Mouse (Mus musculus): ENCODE results near the gene Olfr1419. TPM values are rescaled to one million over a fixed set of nuclear protein-coding genes. Genes with fewer than 3 reads are reported as not detected.

Olfr1419 gene
- polyA plus RNA-seq, 2 experiments: not detected

GRCm38 (mm10) chr19:11819143-11819700, 55.7 kb downstream of the Olfr1419 start, which contains the start of gene Stx3:
Gene Stx3, minus strand, starts transcription at chr19:11819403.
- H3K4me1 ChIP-seq (replicated peaks; ENCODE audit: control insufficient read depth in 2 of 2, insufficient read depth in 2 of 2, low read length in 1 of 2): peaks cover 0 to 4% of the 10 kb centered on the region in 2 experiments; a peak in 1 of 4 replicates
- DNase-seq (ENCODE audit: low read depth in 3 of 3, low spot score in 3 of 3) (no peak), ATAC-seq (ENCODE audit: insufficient read depth) (no peak)
- WGBS (ENCODE audit: insufficient replicate concordance): 2% methylated on average over 20 of the region's 20 CpGs
- no peaks in the 10 kb centered on the region for H3K9me3 ChIP-seq (ENCODE audit: control insufficient read depth, low read length)
- H3K36me3 ChIP-seq (replicated peaks; ENCODE audit: control insufficient read depth, insufficient read depth, low read depth): no peaks in the 10 kb centered on the region
- TF ChIP-seq CTCF (IDR thresholded peaks at IDR 0.05; ENCODE audit: low read depth): no peak
- no peak for TF ChIP-seq EP300 (IDR thresholded peaks at IDR 0.05; ENCODE audit: low read depth)
- peak within 1 kb of the TSS; percentile 24 to 55 for H3K4me3 ChIP-seq (ENCODE audit: insufficient read depth in 1 of 2, low read depth in 2 of 2, low read length in 2 of 2)
- peaks cover 43% of the 10 kb centered on the region for H3K27me3 ChIP-seq (ENCODE audit: control insufficient read depth, insufficient read depth, low read length)
- no peak within 1 kb of the TSS for H3K27ac ChIP-seq
- peak within 1 kb of the TSS; percentile 63 for H3K4me2 ChIP-seq (ENCODE audit: low read depth)
- no peak within 1 kb of the TSS for H3K9ac ChIP-seq (replicated peaks)

Small RNA genes lying within 50 kb of the gene (microRNA-seq; reads per million reads assigned to microRNA genes)
- gene Mir6994: 9.7 reads per million, percentile 20 among the genes with 10 or more reads in this experiment

Other genes with a start within 250 kb of the Olfr1419 start
- gene Ms4a3, start 234.3 kb downstream of the Olfr1419 start, polyA plus RNA-seq (2012; rRNA removed): 11.1 and 12.4 TPM in 2 replicates
- gene Ms4a3, start 234.3 kb downstream of the Olfr1419 start, polyA plus RNA-seq (2014; fragmentation: Nextera tagmentation; extraction: Ambion mirVana): 22.9 and 38.3 TPM in 2 replicates
- gene Oosp2, start 214.5 kb downstream of the Olfr1419 start, polyA plus RNA-seq (2012; rRNA removed): 0.17 and 0.36 TPM in 2 replicates
- 0.66 and 0.77 TPM in 2 replicates for gene Oosp2, start 214.5 kb downstream of the Olfr1419 start, polyA plus RNA-seq (2014; fragmentation: Nextera tagmentation; extraction: Ambion mirVana)
- 0.04 and 0.08 TPM in 2 replicates for gene Oosp1, start 184.0 kb downstream of the Olfr1419 start, polyA plus RNA-seq (2012; rRNA removed)
- gene Oosp1, start 184.0 kb downstream of the Olfr1419 start, polyA plus RNA-seq (2014; fragmentation: Nextera tagmentation; extraction: Ambion mirVana): 0.22 TPM in 1 of 2 replicates, not detected in the other
- gene Oosp3, start 178.1 kb downstream of the Olfr1419 start, polyA plus RNA-seq (2012; rRNA removed): not detected in 2 replicates
- gene Oosp3, start 178.1 kb downstream of the Olfr1419 start, polyA plus RNA-seq (2014; fragmentation: Nextera tagmentation; extraction: Ambion mirVana): not detected in 2 replicates
- 0.02 and 0.03 TPM in 2 replicates for gene Gif, start 127.6 kb downstream of the Olfr1419 start, polyA plus RNA-seq (2012; rRNA removed)
- 0.13 TPM in 1 of 2 replicates, not detected in the other for gene Gif, start 127.6 kb downstream of the Olfr1419 start, polyA plus RNA-seq (2014; fragmentation: Nextera tagmentation; extraction: Ambion mirVana)
- 14.0 and 27.7 TPM in 2 replicates for gene Mrpl16, start 104.7 kb downstream of the Olfr1419 start, polyA plus RNA-seq (2012; rRNA removed)
- 41.8 and 43.9 TPM in 2 replicates for gene Mrpl16, start 104.7 kb downstream of the Olfr1419 start, polyA plus RNA-seq (2014; fragmentation: Nextera tagmentation; extraction: Ambion mirVana)
- gene Stx3, start 55.7 kb downstream of the Olfr1419 start, polyA plus RNA-seq (2012; rRNA removed): 0.39 and 0.78 TPM in 2 replicates
- gene Stx3, start 55.7 kb downstream of the Olfr1419 start, polyA plus RNA-seq (2014; fragmentation: Nextera tagmentation; extraction: Ambion mirVana): 2.1 and 2.6 TPM in 2 replicates
- not detected in 2 replicates for gene Olfr1417, start 35.9 kb downstream of the Olfr1419 start, polyA plus RNA-seq (2012; rRNA removed)
- not detected in 2 replicates for gene Olfr1417, start 35.9 kb downstream of the Olfr1419 start, polyA plus RNA-seq (2014; fragmentation: Nextera tagmentation; extraction: Ambion mirVana)
- not detected in 2 replicates for gene Olfr1418, start 14.0 kb downstream of the Olfr1419 start, polyA plus RNA-seq (2012; rRNA removed)
- not detected in 2 replicates for gene Olfr1418, start 14.0 kb downstream of the Olfr1419 start, polyA plus RNA-seq (2014; fragmentation: Nextera tagmentation; extraction: Ambion mirVana)
- gene Olfr1420, start 11.5 kb upstream of the Olfr1419 start, polyA plus RNA-seq (2012; rRNA removed): not detected in 2 replicates
- not detected in 2 replicates for gene Olfr1420, start 11.5 kb upstream of the Olfr1419 start, polyA plus RNA-seq (2014; fragmentation: Nextera tagmentation; extraction: Ambion mirVana)
- gene Patl1, start 37.3 kb upstream of the Olfr1419 start, polyA plus RNA-seq (2012; rRNA removed): 8.0 and 8.7 TPM in 2 replicates
- gene Patl1, start 37.3 kb upstream of the Olfr1419 start, polyA plus RNA-seq (2014; fragmentation: Nextera tagmentation; extraction: Ambion mirVana): 6.0 and 7.1 TPM in 2 replicates
- gene Osbp, start 90.8 kb upstream of the Olfr1419 start, polyA plus RNA-seq (2012; rRNA removed): 8.2 and 11.7 TPM in 2 replicates
- 3.9 and 5.0 TPM in 2 replicates for gene Osbp, start 90.8 kb upstream of the Olfr1419 start, polyA plus RNA-seq (2014; fragmentation: Nextera tagmentation; extraction: Ambion mirVana)
- gene Olfr1423, start 166.2 kb upstream of the Olfr1419 start, polyA plus RNA-seq (2012; rRNA removed): not detected in 2 replicates
- not detected in 2 replicates for gene Olfr1423, start 166.2 kb upstream of the Olfr1419 start, polyA plus RNA-seq (2014; fragmentation: Nextera tagmentation; extraction: Ambion mirVana)
- gene Olfr1424, start 187.6 kb upstream of the Olfr1419 start, polyA plus RNA-seq (2012; rRNA removed): not detected in 2 replicates
- gene Olfr1424, start 187.6 kb upstream of the Olfr1419 start, polyA plus RNA-seq (2014; fragmentation: Nextera tagmentation; extraction: Ambion mirVana): not detected in 2 replicates
- not detected in 2 replicates for gene Olfr1425, start 202.6 kb upstream of the Olfr1419 start, polyA plus RNA-seq (2012; rRNA removed)
- gene Olfr1425, start 202.6 kb upstream of the Olfr1419 start, polyA plus RNA-seq (2014; fragmentation: Nextera tagmentation; extraction: Ambion mirVana): not detected in 2 replicates
- not detected in 2 replicates for gene Olfr1426, start 216.9 kb upstream of the Olfr1419 start, polyA plus RNA-seq (2012; rRNA removed)
- not detected in 2 replicates for gene Olfr1426, start 216.9 kb upstream of the Olfr1419 start, polyA plus RNA-seq (2014; fragmentation: Nextera tagmentation; extraction: Ambion mirVana)
- gene Olfr1427, start 228.2 kb upstream of the Olfr1419 start, polyA plus RNA-seq (2012; rRNA removed): not detected in 2 replicates
- not detected in 2 replicates for gene Olfr1427, start 228.2 kb upstream of the Olfr1419 start, polyA plus RNA-seq (2014; fragmentation: Nextera tagmentation; extraction: Ambion mirVana)
- not detected in 2 replicates for gene Olfr1428, start 240.8 kb upstream of the Olfr1419 start, polyA plus RNA-seq (2012; rRNA removed)
- gene Olfr1428, start 240.8 kb upstream of the Olfr1419 start, polyA plus RNA-seq (2014; fragmentation: Nextera tagmentation; extraction: Ambion mirVana): not detected in 2 replicates
- not detected in 2 replicates for gene Olfr76, start 248.1 kb upstream of the Olfr1419 start, polyA plus RNA-seq (2012; rRNA removed)
- gene Olfr76, start 248.1 kb upstream of the Olfr1419 start, polyA plus RNA-seq (2014; fragmentation: Nextera tagmentation; extraction: Ambion mirVana): not detected in 2 replicates